Mouse (Mus musculus): ENCODE results near the gene Rnf222.

The Rnf222 gene

GRCm38 (mm10) chr11:68888653-68889052, 300 bp downstream of the Rnf222 start:
- no peak for DNase-seq (ENCODE audit: low read depth, low spot score)

- DNase-seq (ENCODE audit: low read depth, low spot score) = no peak
Observed at GRCm38 (mm10) chr11:68890625-68891024, 2.3 kb downstream of the Rnf222 start.

GRCm38 (mm10) chr11:68891823-68892222, 3.5 kb downstream of the Rnf222 start:
- DNase-seq (ENCODE audit: low read depth, low spot score) = no peak

- DNase-seq (ENCODE audit: low read depth, low spot score) = no peak
Observed at GRCm38 (mm10) chr11:68892233-68892832, 4.0 kb downstream of the Rnf222 start.

- DNase-seq (ENCODE audit: low read depth, low spot score) = no peak
Observed at GRCm38 (mm10) chr11:68893911-68894464, 5.6 kb downstream of the Rnf222 start.

GRCm38 (mm10) chr11:68896247-68896646, 7.9 kb downstream of the Rnf222 start:
- DNase-seq (ENCODE audit: low read depth, low spot score) = no peak

- DNase-seq (ENCODE audit: low read depth, low spot score) = peak; percentile 76
Observed at GRCm38 (mm10) chr11:68897120-68897519, 8.8 kb downstream of the Rnf222 start.

- DNase-seq (ENCODE audit: low read depth, low spot score) = no peak
Observed at GRCm38 (mm10) chr11:68897838-68898237, 9.5 kb downstream of the Rnf222 start.

- no peak for DNase-seq (ENCODE audit: low read depth, low spot score)
Observed at GRCm38 (mm10) chr11:68898790-68899189, 10.4 kb downstream of the Rnf222 start.

- no peak for DNase-seq (ENCODE audit: low read depth, low spot score)
Observed at GRCm38 (mm10) chr11:68899815-68900214, 11.5 kb downstream of the Rnf222 start.

GRCm38 (mm10) chr11:68900519-68901350, 12.4 kb downstream of the Rnf222 start:
- DNase-seq (ENCODE audit: low read depth, low spot score) = no peak

GRCm38 (mm10) chr11:68901351-68902046, 13.1 kb downstream of the Rnf222 start, which contains the start of gene Rpl26:
Gene Rpl26, plus strand, starts transcription at chr11:68901583.
- peak; percentile 99 for DNase-seq (ENCODE audit: low read depth, low spot score)

- DNase-seq (ENCODE audit: low read depth, low spot score) = no peak
Observed at GRCm38 (mm10) chr11:68902047-68902364, 13.7 kb downstream of the Rnf222 start.

GRCm38 (mm10) chr11:68902367-68902766, 14.0 kb downstream of the Rnf222 start:
- no peak for DNase-seq (ENCODE audit: low read depth, low spot score)

- no peak for DNase-seq (ENCODE audit: low read depth, low spot score)
Observed at GRCm38 (mm10) chr11:68902823-68903222, 14.5 kb downstream of the Rnf222 start.

GRCm38 (mm10) chr11:68903775-68904174, 15.4 kb downstream of the Rnf222 start:
- DNase-seq (ENCODE audit: low read depth, low spot score) = no peak

GRCm38 (mm10) chr11:68904375-68905137, 16.2 kb downstream of the Rnf222 start:
- DNase-seq (ENCODE audit: low read depth, low spot score) = peak; percentile 89

- no peak for DNase-seq (ENCODE audit: low read depth, low spot score)
Observed at GRCm38 (mm10) chr11:68905138-68905531, 16.8 kb downstream of the Rnf222 start.

GRCm38 (mm10) chr11:68905665-68906460, 17.5 kb downstream of the Rnf222 start:
- no peak for DNase-seq (ENCODE audit: low read depth, low spot score)

- no peak for DNase-seq (ENCODE audit: low read depth, low spot score)
Observed at GRCm38 (mm10) chr11:68906461-68906790, 18.1 kb downstream of the Rnf222 start.

GRCm38 (mm10) chr11:68907251-68907650, 18.9 kb downstream of the Rnf222 start:
- DNase-seq (ENCODE audit: low read depth, low spot score) = no peak
